Mouse (Mus musculus) mesoderm, embryonic 11.5 days (tissue): Measurements from ENCODE around the gene Acadl.

Source experiments
- DNase-seq: peaks from one replicate; pipeline ENCODE4 v3.0.0-alpha.2; 2012; ENCODE audit warnings: low read depth, low spot score

Acadl gene

DNA sequence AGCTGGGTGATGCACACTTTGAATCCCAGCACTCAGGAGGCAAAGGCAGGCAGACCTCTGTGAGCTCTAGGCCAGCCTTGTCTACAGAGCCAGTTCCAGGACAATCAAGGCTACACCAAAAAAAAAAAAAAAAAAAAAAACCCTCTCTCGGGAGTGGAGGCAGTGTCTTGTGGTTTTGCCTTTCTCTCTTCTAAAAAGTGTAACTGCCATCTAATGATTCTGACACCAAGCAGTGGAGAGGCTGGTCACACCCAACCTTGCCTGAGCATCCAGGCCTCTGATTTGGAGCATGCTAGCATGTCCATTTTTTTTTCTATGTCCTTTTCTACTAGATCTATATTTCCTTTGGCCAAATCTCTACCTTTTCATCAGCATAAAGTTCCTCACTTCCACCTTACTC, 23.9 kb downstream of the Acadl start:
- DNase-seq: no peak

DNA sequence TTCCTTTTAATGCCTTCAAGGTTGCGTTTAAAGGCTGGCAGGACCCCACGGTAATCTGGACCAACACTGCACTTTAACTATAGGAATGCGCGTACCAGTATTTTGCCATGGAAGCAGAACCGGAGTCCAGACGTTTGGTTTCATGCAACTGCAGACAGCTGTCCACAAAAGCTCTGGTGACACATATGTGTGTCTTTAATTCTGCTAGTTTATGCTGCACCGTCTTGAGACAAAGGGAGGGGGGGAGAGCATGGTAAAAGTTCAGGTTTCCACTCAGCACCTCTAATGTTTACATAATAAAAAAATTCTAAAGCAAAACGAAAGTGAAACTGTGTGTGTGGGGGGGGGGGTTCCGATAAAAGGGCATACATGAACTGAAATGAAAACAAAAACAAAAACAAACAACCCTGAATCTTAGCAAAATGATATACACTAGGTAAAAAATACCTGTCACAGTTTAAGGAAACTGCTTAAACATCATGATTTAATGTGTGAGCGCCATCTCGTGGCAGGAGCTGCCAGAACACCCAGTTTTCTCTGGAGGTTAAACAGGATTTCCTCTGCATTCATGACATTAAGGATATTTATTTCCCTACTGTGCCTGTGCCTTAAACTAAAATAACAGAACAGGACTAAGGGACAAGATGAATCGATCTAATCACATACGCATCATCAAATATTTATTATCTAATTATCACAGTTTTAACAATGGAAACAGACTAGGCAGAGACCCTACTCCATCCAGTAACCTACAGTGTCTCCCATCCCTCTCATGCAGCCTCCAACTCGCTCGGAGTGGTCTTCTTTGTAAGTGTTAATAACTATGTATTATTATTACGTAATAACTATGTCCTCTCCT, 24.7 kb downstream of the Acadl start:
- peak; percentile 53 for DNase-seq

DNA sequence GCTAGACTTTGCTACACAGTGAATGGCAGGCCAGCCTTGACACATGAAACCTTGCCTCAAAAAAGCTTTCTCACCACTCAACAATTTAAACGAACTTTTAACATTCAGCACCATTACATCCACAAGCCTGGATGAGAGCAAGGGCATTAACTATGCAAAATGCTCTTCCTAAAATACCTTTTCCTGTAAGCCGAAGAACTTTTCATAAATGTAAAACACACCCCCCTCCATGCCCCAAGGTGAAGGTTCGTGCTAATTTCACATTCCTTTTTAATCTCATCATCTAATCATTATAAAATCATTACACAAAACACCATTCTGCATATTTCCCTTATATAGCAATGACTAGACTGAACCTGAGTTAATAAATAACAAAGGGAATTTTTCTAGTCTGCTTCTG, 25.9 kb downstream of the Acadl start:
- DNase-seq: no peak

DNA sequence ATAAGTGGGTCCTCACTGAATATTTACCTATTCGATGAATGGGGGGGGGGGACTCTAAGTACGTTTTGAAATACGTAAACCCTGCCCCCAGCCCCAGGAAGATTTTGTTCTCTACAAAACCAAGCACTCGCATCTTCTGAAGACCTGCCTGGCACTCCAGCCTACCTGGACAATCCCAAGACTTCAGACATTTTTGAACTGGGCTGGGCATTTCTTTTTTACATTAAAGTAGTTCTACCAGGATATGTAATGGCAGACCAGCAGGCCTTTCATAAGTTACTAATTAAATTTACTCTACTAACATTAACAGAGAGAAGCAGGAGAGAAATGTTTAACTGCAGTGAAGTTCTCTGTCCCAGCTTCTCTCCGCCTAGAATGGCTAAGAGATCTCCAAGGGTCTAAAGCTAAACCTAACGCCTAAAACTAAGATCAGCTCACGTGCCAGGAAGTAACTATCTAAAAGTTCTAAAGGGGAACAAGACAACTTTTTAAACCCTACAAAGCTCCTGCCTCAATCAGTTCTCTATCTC, 30.4 kb downstream of the Acadl start:
- DNase-seq: no peak

- no peak for DNase-seq
Observed at GRCm38 (mm10) chr1:66831824-66832600, 31.1 kb downstream of the Acadl start.

- no peak for DNase-seq
Observed at GRCm38 (mm10) chr1:66829400-66830080, 33.5 kb downstream of the Acadl start.

DNA sequence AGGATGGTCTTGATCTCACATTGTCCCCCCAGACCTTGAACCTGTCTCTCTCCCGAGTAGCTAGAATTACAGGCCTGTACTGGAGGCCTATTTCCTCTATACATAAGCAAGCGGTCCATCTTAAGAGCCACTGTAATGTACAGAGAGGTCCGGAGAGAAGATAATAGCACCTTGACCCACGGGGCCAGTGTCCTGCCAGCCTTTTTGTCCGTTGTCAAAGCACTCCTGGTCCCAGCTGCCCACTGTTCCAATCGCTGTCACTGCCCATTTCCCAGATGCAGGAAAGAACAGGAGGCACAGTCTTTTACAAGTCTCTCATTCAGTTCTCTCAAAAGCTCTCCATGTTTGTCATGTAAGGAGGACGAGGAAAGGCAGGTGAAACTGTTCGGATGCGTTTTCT, 41.1 kb downstream of the Acadl start:
- no peak for DNase-seq

DNA sequence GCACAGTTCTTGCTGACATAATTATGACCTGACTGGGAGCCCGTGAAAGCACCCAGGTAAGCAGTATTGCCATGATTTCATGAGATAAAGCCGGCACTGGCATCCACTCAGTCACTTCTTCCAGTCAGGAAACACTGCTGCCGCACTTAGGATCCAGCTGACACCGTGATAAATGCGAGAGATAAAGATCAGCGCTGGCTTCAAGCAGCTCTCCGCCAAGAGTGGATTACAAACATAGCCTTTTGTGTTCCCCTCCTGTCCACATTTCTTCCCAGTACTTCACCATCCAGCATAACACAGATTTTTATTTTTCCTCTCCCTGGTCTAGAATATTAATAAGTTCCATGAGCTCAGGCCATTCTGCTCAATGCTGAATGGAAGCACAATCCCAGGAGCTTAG, 42.8 kb downstream of the Acadl start:
- DNase-seq: peak; percentile 23

GRCm38 (mm10) chr1:66817865-66818315, 45.2 kb downstream of the Acadl start:
- no peak for DNase-seq

DNA sequence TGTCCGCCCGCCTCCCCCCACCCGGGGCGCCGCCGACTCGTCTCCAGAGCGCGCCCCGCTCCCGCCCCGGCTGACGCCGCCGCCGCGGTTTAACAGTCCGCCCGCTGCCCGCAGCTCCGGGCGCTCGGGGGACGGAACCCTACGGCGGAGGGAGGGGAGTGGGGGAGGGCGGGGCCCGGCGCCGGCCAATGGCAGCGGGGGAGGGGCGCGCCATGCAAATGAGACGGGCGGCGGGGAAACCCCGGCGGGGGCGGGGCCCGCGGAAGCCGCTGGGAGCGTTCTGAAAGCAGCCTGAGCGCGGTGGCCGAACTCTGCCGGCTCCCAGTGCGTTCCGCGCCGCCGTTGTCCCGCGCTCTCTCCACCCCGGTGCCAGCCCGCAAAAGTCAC, 45.6 kb downstream of the Acadl start, which contains the start of gene Kansl1l:
TSS of gene Kansl1l (minus strand) at position 110 of the 387 bp plus-strand sequence.
- DNase-seq: peak; percentile 91

DNA sequence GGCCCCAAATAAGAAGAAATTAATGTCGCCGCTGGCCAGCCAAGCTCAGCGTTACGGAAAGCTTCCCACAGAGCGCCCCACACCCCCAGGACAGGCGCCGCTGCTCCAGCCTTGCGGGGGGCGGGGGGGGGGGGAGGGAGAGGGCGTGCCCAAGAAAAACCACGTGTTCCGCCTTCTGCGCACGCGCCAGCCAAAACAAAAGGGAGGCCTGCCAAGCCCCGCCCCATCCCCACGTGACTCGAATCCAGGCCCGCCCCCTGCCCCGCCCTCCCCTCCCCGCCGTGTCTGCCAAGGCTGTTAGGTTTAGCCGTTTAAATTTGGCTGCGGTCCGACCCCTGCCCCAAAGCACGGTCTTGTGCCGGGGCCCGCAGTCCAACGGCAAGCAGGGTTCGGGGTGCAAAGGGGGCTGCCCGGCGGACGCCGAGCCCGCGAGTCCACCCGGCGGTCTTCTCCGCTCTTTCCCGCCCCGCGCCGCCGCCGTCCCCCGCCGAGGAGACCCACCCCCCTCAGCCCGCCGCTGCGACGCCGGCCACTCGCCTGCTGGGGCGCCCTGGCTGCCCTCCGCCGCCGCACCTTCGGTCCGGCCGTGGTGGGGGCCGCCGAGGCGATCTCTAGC, 46.1 kb downstream of the Acadl start:
- peak; percentile 93 for DNase-seq

GRCm38 (mm10) chr1:66815941-66816777, 46.9 kb downstream of the Acadl start:
- DNase-seq: peak; percentile 62

- DNase-seq: no peak
Observed at GRCm38 (mm10) chr1:66814756-66815155, 48.3 kb downstream of the Acadl start.

GRCm38 (mm10) chr1:66813191-66813590, 49.9 kb downstream of the Acadl start:
- no peak for DNase-seq

- DNase-seq: no peak
Observed at GRCm38 (mm10) chr1:66806821-66807220, 56.3 kb downstream of the Acadl start.

DNA sequence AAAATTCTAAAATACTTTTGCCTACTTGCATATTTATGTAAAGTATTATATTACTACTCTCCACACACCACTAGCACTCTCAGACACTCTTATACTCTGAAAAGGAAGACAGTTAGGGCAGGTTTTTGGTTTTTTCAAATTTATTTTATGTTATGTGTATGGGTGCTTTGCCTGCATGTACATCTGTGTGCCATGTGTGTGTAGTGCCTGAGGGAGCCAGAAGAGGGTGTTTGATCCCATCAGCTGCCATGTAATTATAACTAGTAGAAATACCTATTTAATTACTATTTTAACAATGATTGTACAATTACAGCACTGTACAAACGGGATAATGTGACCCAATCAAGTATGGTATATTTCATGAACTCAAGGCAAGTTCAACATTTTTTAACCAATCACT, 57.7 kb downstream of the Acadl start:
- DNase-seq: no peak

GRCm38 (mm10) chr1:66804710-66805109, 58.4 kb downstream of the Acadl start:
- DNase-seq: no peak

DNA sequence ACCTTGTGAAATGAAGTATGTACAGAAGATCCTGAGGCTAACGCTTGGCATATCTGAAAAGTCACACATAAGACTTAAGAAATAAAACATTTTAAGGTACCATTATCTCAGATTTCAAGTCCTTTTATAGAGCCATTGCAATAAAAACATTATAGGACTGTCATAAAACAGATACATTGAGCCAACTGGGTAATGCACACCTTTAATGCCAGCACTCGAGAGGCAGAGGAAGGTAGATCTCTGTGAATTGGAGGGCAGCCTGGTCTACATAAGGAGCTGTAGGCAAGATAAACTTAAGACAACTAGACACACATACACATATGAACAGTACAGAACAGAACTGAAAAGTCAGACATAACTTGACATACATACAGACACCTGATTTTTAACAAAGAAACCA, 65.1 kb downstream of the Acadl start:
- DNase-seq: no peak

DNA sequence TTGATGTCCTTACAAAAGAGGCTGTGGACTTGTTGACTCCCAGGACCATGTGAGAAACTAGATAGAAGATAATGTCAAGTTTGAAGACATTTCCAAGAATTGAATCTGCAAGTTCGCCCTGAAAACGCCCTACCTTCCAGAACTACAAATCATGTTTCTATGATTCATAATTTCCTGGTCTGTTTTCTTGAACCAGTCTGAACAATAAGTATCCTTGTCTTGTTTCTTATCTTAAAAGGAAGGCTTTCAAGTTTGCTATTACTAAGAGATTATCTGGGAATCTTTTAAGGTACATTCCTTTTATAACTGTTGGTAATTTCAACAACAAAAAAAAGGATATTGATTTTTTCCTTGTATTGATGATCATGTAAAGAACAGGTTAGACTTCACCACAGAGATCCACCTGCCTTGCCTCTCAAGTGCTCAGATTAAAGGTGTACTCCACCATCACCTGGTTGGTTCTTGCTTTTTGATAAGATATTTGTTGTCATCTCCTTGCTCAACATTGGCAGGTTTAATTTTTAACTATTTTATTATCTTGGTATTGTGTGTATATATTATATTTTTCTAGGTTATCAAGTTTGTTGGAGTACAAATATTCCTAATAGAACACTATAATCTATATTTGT, 70.1 kb downstream of the Acadl start:
- DNase-seq: no peak

DNA sequence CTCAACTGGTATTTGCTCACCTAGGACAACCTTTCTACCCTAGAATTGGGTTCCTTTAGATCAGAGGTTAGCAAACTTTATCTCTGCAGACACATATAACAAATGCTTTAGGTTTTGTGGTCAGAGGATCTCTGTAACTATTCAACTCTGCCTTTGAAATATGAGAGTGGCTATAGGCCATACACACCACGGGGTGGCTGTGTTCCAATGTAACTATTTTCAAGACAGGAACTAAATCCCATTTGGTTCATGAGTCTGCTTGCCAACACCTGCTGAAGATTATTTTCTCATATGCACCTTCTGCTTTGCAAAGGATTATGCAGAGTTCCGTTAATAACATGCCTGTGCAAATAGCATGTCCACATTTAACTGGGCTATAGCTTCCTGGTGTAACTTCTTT, 80.8 kb downstream of the Acadl start:
- no peak for DNase-seq
